Mouse (Mus musculus): ENCODE measurements at regions not wholly inside any gene's neighbourhood (a gene's known extent, or its start where the extent isn't known, plus 50 kb on each side); places are given as distances from the start of the nearest gene placed in this dataset.

DNA sequence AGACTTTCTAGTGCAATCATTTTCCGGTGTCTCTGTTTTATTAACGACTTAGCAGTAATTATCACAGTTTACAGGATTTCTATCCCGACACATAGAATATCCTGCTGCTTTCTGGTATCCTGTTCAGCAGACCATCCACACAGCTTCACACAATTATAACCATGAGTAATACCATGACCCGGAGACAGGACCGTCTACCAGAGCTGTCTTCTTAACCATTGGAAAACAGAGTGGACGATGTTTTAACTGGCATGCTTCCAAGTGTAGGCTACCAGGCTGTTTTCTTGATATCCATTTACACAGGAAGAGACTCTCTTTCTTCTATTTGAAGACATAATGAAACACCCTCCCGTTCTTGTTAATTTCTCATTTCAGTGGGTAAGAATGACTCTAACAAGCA lies 51.7 kb upstream of the Ank start:
- TF ChIP-seq POLR2A (IDR thresholded peaks at IDR 0.05; ENCODE audit: extremely low read depth, insufficient read depth, low read length): no peak
- no peak for TF ChIP-seq CTCF (IDR thresholded peaks at IDR 0.05; ENCODE audit: low read depth, low read length)
